Mouse (Mus musculus): ENCODE results near the gene Obp2a. TPM values are rescaled to one million over a fixed set of nuclear protein-coding genes. Genes with fewer than 3 reads are reported as not detected.
"Not testable (repeated sequence)": the region's sequence is repeated elsewhere in the genome, so short reads cannot be mapped to it uniquely, and the experiment has no call there.

Gene Obp2a
- not detected in 2 replicates for polyA plus RNA-seq (2015; fragmentation: Nextera tagmentation; extraction: Ambion mirVana)

- H3K9me3 ChIP-seq (ENCODE audit: low read length); H3K27ac ChIP-seq (ENCODE audit: low read length); H3K36me3 ChIP-seq (ENCODE audit: insufficient read depth, low read length); H3K9ac ChIP-seq (replicated peaks; ENCODE audit: low read depth); H3K4me2 ChIP-seq (replicated peaks; ENCODE audit: low read depth, low read length); DNase-seq (ENCODE audit: low spot score); H3K4me3 ChIP-seq (ENCODE audit: low read depth, low read length); H3K27me3 ChIP-seq (replicated peaks; ENCODE audit: insufficient read depth, low read length); ATAC-seq; H3K4me1 ChIP-seq (ENCODE audit: insufficient read depth, low read depth, low read length): not testable (repeated sequence)
- WGBS, result 56% methylated on average over 3 of the region's 3 CpGs
These were observed at the start of gene Obp2a for GRCm38 (mm10) chr2:25699743-25700142. Gene Obp2a, plus strand, starts transcription at chr2:25700043.

- Histone ChIP-seq H3K4me2 (replicated peaks; ENCODE audit: low read depth, low read length) (no peak within 1 kb of the TSS), H3K4me3 (ENCODE audit: low read depth, low read length) (no peak within 1 kb of the TSS), H3K27me3 (replicated peaks; ENCODE audit: insufficient read depth, low read length) (no peaks in the 10 kb centered on the region), H3K9me3 (ENCODE audit: low read length) (no peaks in the 10 kb centered on the region), H3K36me3 (ENCODE audit: insufficient read depth, low read length) (no peaks in the 10 kb centered on the region), H3K9ac (replicated peaks; ENCODE audit: low read depth) (no peak within 1 kb of the TSS), H3K4me1 (ENCODE audit: insufficient read depth, low read depth, low read length) (no peaks in the 10 kb centered on the region), H3K27ac (ENCODE audit: low read length) (no peak within 1 kb of the TSS)
- ATAC-seq (no peak), DNase-seq (ENCODE audit: low spot score) (no peak)
- 68% methylated on average over 2 of the region's 2 CpGs for WGBS
- TF ChIP-seq EP300 (IDR thresholded peaks at IDR 0.05), result no peak
- no peak for TF ChIP-seq CTCF (IDR thresholded peaks at IDR 0.05)
These were observed 46.9 kb upstream of the Obp2a start, which contains the start of gene Lcn8 for GRCm38 (mm10) chr2:25652902-25653301. Gene Lcn8, plus strand, starts transcription at chr2:25653120.

GRCm38 (mm10) chr2:25654502-25654901 is 45.3 kb upstream of the Obp2a start:
- no peak overlapping the region for H3K27ac ChIP-seq (ENCODE audit: low read length)
- H3K9ac ChIP-seq (replicated peaks; ENCODE audit: low read depth), result no peak overlapping the region
- H3K4me1 ChIP-seq (ENCODE audit: insufficient read depth, low read depth, low read length), result no peaks in the 10 kb centered on the region
- 23% methylated on average over 1 of the region's 1 CpGs for WGBS
- no peak overlapping the region for H3K4me2 ChIP-seq (replicated peaks; ENCODE audit: low read depth, low read length)
- no peaks in the 10 kb centered on the region for H3K9me3 ChIP-seq (ENCODE audit: low read length)
- no peak overlapping the region for H3K4me3 ChIP-seq (ENCODE audit: low read depth, low read length)
- TF ChIP-seq CTCF (IDR thresholded peaks at IDR 0.05) (no peak), EP300 (IDR thresholded peaks at IDR 0.05) (no peak)
- H3K36me3 ChIP-seq (ENCODE audit: insufficient read depth, low read length), result no peaks in the 10 kb centered on the region
- peak; percentile 13 for DNase-seq (ENCODE audit: low spot score)
- 0 out of 2 replicates have a peak, but pooled peaks have one; percentile 16 for ATAC-seq
- H3K27me3 ChIP-seq (replicated peaks; ENCODE audit: insufficient read depth, low read length), result no peaks in the 10 kb centered on the region

GRCm38 (mm10) chr2:25656691-25657090 is 43.2 kb upstream of the Obp2a start:
- TF ChIP-seq CTCF (IDR thresholded peaks at IDR 0.05), result no peak
- no peak for TF ChIP-seq EP300 (IDR thresholded peaks at IDR 0.05)
- Histone ChIP-seq H3K4me1 (ENCODE audit: insufficient read depth, low read depth, low read length) (no peaks in the 10 kb centered on the region), H3K9me3 (ENCODE audit: low read length) (no peaks in the 10 kb centered on the region), H3K36me3 (ENCODE audit: insufficient read depth, low read length) (no peaks in the 10 kb centered on the region), H3K27me3 (replicated peaks; ENCODE audit: insufficient read depth, low read length) (no peaks in the 10 kb centered on the region), H3K4me2 (replicated peaks; ENCODE audit: low read depth, low read length) (no peak overlapping the region), H3K27ac (ENCODE audit: low read length) (no peak overlapping the region), H3K4me3 (ENCODE audit: low read depth, low read length) (no peak overlapping the region), H3K9ac (replicated peaks; ENCODE audit: low read depth) (no peak overlapping the region)
- DNase-seq (ENCODE audit: low spot score) (no peak), ATAC-seq (no peak)
- 78% methylated on average over 4 of the region's 4 CpGs for WGBS

GRCm38 (mm10) chr2:25657246-25657645 is 42.6 kb upstream of the Obp2a start:
- H3K4me2 ChIP-seq (replicated peaks; ENCODE audit: low read depth, low read length), result no peak overlapping the region
- no peaks in the 10 kb centered on the region for H3K9me3 ChIP-seq (ENCODE audit: low read length)
- H3K27me3 ChIP-seq (replicated peaks; ENCODE audit: insufficient read depth, low read length), result no peaks in the 10 kb centered on the region
- H3K27ac ChIP-seq (ENCODE audit: low read length), result no peak overlapping the region
- H3K4me3 ChIP-seq (ENCODE audit: low read depth, low read length), result no peak overlapping the region
- TF ChIP-seq CTCF (IDR thresholded peaks at IDR 0.05), result no peak
- no peak for TF ChIP-seq EP300 (IDR thresholded peaks at IDR 0.05)
- H3K36me3 ChIP-seq (ENCODE audit: insufficient read depth, low read length), result no peaks in the 10 kb centered on the region
- H3K4me1 ChIP-seq (ENCODE audit: insufficient read depth, low read depth, low read length), result no peaks in the 10 kb centered on the region
- DNase-seq (ENCODE audit: low spot score), result no peak
- 65% methylated on average over 4 of the region's 4 CpGs for WGBS
- no peak overlapping the region for H3K9ac ChIP-seq (replicated peaks; ENCODE audit: low read depth)
- ATAC-seq, result no peak

GRCm38 (mm10) chr2:25657652-25658051 is 42.2 kb upstream of the Obp2a start, which contains the start of gene Lcn5:
Gene Lcn5, plus strand, starts transcription at chr2:25657952.
- no peak within 1 kb of the TSS for H3K4me3 ChIP-seq (ENCODE audit: low read depth, low read length)
- H3K4me2 ChIP-seq (replicated peaks; ENCODE audit: low read depth, low read length), result no peak within 1 kb of the TSS
- ATAC-seq, result no peak
- no peaks in the 10 kb centered on the region for H3K9me3 ChIP-seq (ENCODE audit: low read length)
- no peak for TF ChIP-seq CTCF (IDR thresholded peaks at IDR 0.05)
- TF ChIP-seq EP300 (IDR thresholded peaks at IDR 0.05), result no peak
- DNase-seq (ENCODE audit: low spot score), result no peak
- no peaks in the 10 kb centered on the region for H3K4me1 ChIP-seq (ENCODE audit: insufficient read depth, low read depth, low read length)
- no peaks in the 10 kb centered on the region for H3K27me3 ChIP-seq (replicated peaks; ENCODE audit: insufficient read depth, low read length)
- H3K36me3 ChIP-seq (ENCODE audit: insufficient read depth, low read length), result no peaks in the 10 kb centered on the region
- H3K9ac ChIP-seq (replicated peaks; ENCODE audit: low read depth), result no peak within 1 kb of the TSS
- H3K27ac ChIP-seq (ENCODE audit: low read length), result no peak within 1 kb of the TSS

GRCm38 (mm10) chr2:25660279-25660678 is 39.6 kb upstream of the Obp2a start:
- ATAC-seq, result no peak
- TF ChIP-seq EP300 (IDR thresholded peaks at IDR 0.05) (no peak), CTCF (IDR thresholded peaks at IDR 0.05) (no peak)
- H3K9me3 ChIP-seq (ENCODE audit: low read length), result no peaks in the 10 kb centered on the region
- H3K4me2 ChIP-seq (replicated peaks; ENCODE audit: low read depth, low read length), result no peak overlapping the region
- 75% methylated on average over 8 of the region's 8 CpGs for WGBS
- no peak overlapping the region for H3K4me3 ChIP-seq (ENCODE audit: low read depth, low read length)
- DNase-seq (ENCODE audit: low spot score), result no peak
- no peaks in the 10 kb centered on the region for H3K36me3 ChIP-seq (ENCODE audit: insufficient read depth, low read length)
- no peaks in the 10 kb centered on the region for H3K27me3 ChIP-seq (replicated peaks; ENCODE audit: insufficient read depth, low read length)
- H3K9ac ChIP-seq (replicated peaks; ENCODE audit: low read depth), result no peak overlapping the region
- H3K4me1 ChIP-seq (ENCODE audit: insufficient read depth, low read depth, low read length), result no peaks in the 10 kb centered on the region
- no peak overlapping the region for H3K27ac ChIP-seq (ENCODE audit: low read length)
